Mouse (Mus musculus) E14TG2a.4 (cell line): ENCODE data around the gene Alkbh2.

Experiments
- CTCF ChIP-seq: conservative IDR thresholded peaks from 2 replicates; pipeline ENCODE4 v1.5.1; 2014; ENCODE audit warnings: low read length
- NANOG ChIP-seq: IDR thresholded peaks from 2 replicates; pipeline ENCODE4 v1.6.1; 2014; ENCODE audit warnings: borderline replicate concordance, low read length, mixed read lengths

- TF ChIP-seq CTCF (no peak), NANOG (no peak)
These were observed 7.5 kb upstream of the Alkbh2 start for GRCm38 (mm10) chr5:114135516-114135915.
